Mouse (Mus musculus): ENCODE data around the gene Dnah2. TPM values are rescaled to one million over a fixed set of nuclear protein-coding genes. Genes with fewer than 3 reads are reported as not detected.

Gene Dnah2
- 10 to 100 TPM; 35.0 to 38.9 TPM for total RNA-seq (2023)

GRCm38 (mm10) chr11:69549060-69549656 lies at the start of gene Dnah2:
TSS of gene Dnah2 (minus strand) at chr11:69549110.

GRCm38 (mm10) chr11:69580091-69580514 lies 31.2 kb upstream of the Dnah2 start, which contains the start of the genes Wrap53 and Trp53:
TSS of gene Wrap53 (minus strand) at chr11:69580255.
TSS of gene Trp53 (plus strand) at chr11:69580359.

GRCm38 (mm10) chr11:69559851-69560765 lies 11.2 kb upstream of the Dnah2 start, which contains the start of gene Efnb3:
TSS of gene Efnb3 (minus strand) at chr11:69560205.

DNA sequence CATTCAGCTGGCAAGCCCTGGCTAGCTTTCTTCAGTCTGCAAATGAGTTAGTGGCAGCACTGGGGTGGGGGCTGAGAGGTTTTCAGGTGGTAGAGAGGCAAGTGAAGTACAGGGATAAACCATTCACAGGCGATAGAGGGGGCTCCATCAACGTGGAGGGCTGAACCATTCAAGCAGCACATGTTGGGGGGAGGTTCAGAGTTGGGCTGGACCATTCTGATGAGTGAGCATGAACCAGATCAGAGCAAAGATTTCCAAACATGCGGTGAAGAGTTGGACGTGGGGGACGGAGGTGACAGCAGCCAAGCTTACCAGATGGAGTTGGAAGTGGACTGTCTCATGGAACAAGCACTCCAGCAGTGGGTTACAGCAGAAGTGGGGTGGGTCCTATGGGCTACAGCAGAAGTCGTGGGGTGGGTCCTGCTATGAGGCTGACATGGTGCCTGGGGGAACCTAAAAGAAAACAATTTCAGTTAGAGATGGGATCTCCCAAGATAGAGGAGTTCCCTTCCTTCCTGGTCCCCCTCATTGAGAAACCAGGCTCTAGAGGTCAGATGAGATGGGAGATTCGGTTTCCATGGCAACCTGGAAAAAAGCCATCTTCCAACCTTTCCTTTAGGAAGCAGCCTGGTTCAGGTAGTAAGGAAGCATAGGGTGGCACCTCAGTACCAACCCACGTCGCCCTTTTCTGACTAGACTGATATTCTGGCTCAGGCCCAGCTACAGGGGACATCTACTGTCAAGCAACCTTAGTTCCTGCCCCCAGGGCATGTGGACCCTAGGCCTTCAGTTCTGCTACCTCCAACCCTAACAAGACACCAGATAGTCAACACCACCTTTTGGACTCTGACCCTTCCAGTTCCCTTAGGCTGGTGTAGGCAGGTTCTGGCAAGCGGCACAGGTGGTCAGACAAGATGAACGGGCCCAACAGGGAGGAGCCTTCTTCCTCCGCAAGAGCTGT lies 135.4 kb downstream of the Dnah2 start, which contains the start of gene Kdm6b:
TSS of gene Kdm6b (minus strand) at position 455 of the 961 bp plus-strand sequence.

GRCm38 (mm10) chr11:69398059-69398458 lies 150.9 kb downstream of the Dnah2 start, which contains the start of gene Tmem88:
TSS of gene Tmem88 (minus strand) at chr11:69398234.

GRCm38 (mm10) chr11:69395235-69395633 lies 153.7 kb downstream of the Dnah2 start, which contains the start of the genes Naa38 and Cyb5d1:
TSS of gene Naa38 (plus strand) at chr11:69395487.
TSS of gene Cyb5d1 (minus strand) at chr11:69395631.

Other genes with a start within 250 kb of the Dnah2 start
- 10 to 100 TPM in 1 of 2 experiments, 1 to 10 TPM in 1; 9.4 to 15.2 TPM for gene Cntrob, start 225.3 kb downstream of the Dnah2 start, total RNA-seq (2023)
- gene Trappc1, start 225.1 kb downstream of the Dnah2 start, total RNA-seq (2023) = 10 to 100 TPM; 61.5 to 74.4 TPM
- gene Kcnab3, start 222.9 kb downstream of the Dnah2 start, total RNA-seq (2023) = 1 to 10 TPM; 1.5 to 2.5 TPM
- gene Rnf227, start 208.6 kb downstream of the Dnah2 start, total RNA-seq (2023) = 1 to 10 TPM; 1.6 to 1.8 TPM
- gene Chd3, start 179.7 kb downstream of the Dnah2 start, total RNA-seq (2023) = 10 to 100 TPM; 86.1 to 96.7 TPM
- 10 to 100 TPM; 37.3 to 63.3 TPM for gene Naa38, start 153.6 kb downstream of the Dnah2 start, total RNA-seq (2023)
- 10 to 100 TPM; 19.2 to 23.1 TPM for gene Cyb5d1, start 153.5 kb downstream of the Dnah2 start, total RNA-seq (2023)
- gene Tmem88, start 150.9 kb downstream of the Dnah2 start, total RNA-seq (2023) = 10 to 100 TPM; 22.0 to 32.2 TPM
- gene Kdm6b, start 135.4 kb downstream of the Dnah2 start, total RNA-seq (2023) = 100 to 1,000 TPM; 375 to 454 TPM
- gene Efnb3, start 11.1 kb upstream of the Dnah2 start, total RNA-seq (2023) = under 1 TPM; 0.63 to 0.70 TPM
- gene Wrap53, start 31.1 kb upstream of the Dnah2 start, total RNA-seq (2023) = 1 to 10 TPM; 6.8 to 8.1 TPM
- gene Trp53, start 31.2 kb upstream of the Dnah2 start, total RNA-seq (2023) = 10 to 100 TPM; 79.2 to 81.1 TPM
- gene Atp1b2, start 56.8 kb upstream of the Dnah2 start, total RNA-seq (2023) = under 1 TPM in 1 of 2 experiments, not detected in 1; 0.24 TPM
- gene Shbg, start 68.8 kb upstream of the Dnah2 start, total RNA-seq (2023) = not detected
- gene Sat2, start 72.9 kb upstream of the Dnah2 start, total RNA-seq (2023) = 1 to 10 TPM in 1 of 2 experiments, not detected in 1; 1.8 TPM
- gene Fxr2, start 83.9 kb upstream of the Dnah2 start, total RNA-seq (2023) = 10 to 100 TPM; 68.3 to 68.4 TPM
- gene Sox15, start 106.2 kb upstream of the Dnah2 start, total RNA-seq (2023) = under 1 TPM in 1 of 2 experiments, not detected in 1; 0.64 TPM
- 10 to 100 TPM; 73.1 to 74.9 TPM for gene Mpdu1, start 113.5 kb upstream of the Dnah2 start, total RNA-seq (2023)
- 100 to 1,000 TPM; 685 to 696 TPM for gene Cd68, start 117.0 kb upstream of the Dnah2 start, total RNA-seq (2023)
- 100 to 1,000 TPM; 892 to 975 TPM for gene Eif4a1, start 123.3 kb upstream of the Dnah2 start, total RNA-seq (2023)
- 100 to 1,000 TPM; 109 to 116 TPM for gene Senp3, start 133.0 kb upstream of the Dnah2 start, total RNA-seq (2023)
- 10 to 100 TPM; 63.1 to 66.0 TPM for gene Tnfsf13, start 136.7 kb upstream of the Dnah2 start, total RNA-seq (2023)
- gene Tnfsf12, start 146.7 kb upstream of the Dnah2 start, total RNA-seq (2023) = 10 to 100 TPM; 66.6 to 77.0 TPM
- 10 to 100 TPM; 23.6 to 27.1 TPM for gene Tnfsfm13, start 147.0 kb upstream of the Dnah2 start, total RNA-seq (2023)
- 100 to 1,000 TPM; 114 to 142 TPM for gene Polr2a, start 209.5 kb upstream of the Dnah2 start, total RNA-seq (2023)
- not detected for gene Slc35g3, start 212.9 kb upstream of the Dnah2 start, total RNA-seq (2023)
- 10 to 100 TPM; 16.0 to 20.0 TPM for gene Zbtb4, start 216.8 kb upstream of the Dnah2 start, total RNA-seq (2023)
- gene Chrnb1, start 246.8 kb upstream of the Dnah2 start, total RNA-seq (2023) = under 1 TPM; 0.45 to 0.49 TPM